Mouse (Mus musculus) forebrain, embryonic 16.5 days (tissue): ENCODE results near the gene Lef1. TPM values are rescaled to one million over a fixed set of nuclear protein-coding genes. Genes with fewer than 3 reads are reported as not detected.

Experiments used
- ATAC-seq: fragments of 200-750 bp; cut with Nextera tagmentation; 2 replicates; pipeline ENCODE4 v1.8.0; 2017; ENCODE audit warnings: mild to moderate bottlenecking, moderate library complexity
- H3K27ac ChIP-seq: fragments of 300-500 bp; sonication (generic); 2 replicates; pipeline ENCODE4 v1.5.1; 2014; ENCODE audit warnings: low read length, control low read depth
- H3K27me3 ChIP-seq: fragments of 300-500 bp; sonication (generic); replicated peaks from 2 replicates; pipeline ENCODE4 v1.6.1; 2014; ENCODE audit warnings: low read length; ENCODE audit not compliant: control insufficient read depth, insufficient read depth
- H3K36me3 ChIP-seq: fragments of 300-500 bp; sonication (generic); 2 replicates; pipeline ENCODE4 v1.6.1; 2014; ENCODE audit not compliant: control insufficient read depth, insufficient read depth
- H3K4me1 ChIP-seq: fragments of 300-500 bp; sonication (generic); replicated peaks from 2 replicates; pipeline ENCODE4 v1.6.1; 2014; ENCODE audit warnings: low read length; ENCODE audit not compliant: control insufficient read depth, insufficient read depth
- H3K4me2 ChIP-seq: fragments of 300-500 bp; sonication (generic); 2 replicates; pipeline ENCODE4 v1.6.1; 2014; ENCODE audit warnings: mild to moderate bottlenecking, low read length, control low read depth
- H3K4me3 ChIP-seq: fragments of 300-500 bp; sonication (generic); replicated peaks from 2 replicates; pipeline ENCODE4 v1.5.1; 2014; ENCODE audit warnings: mild to moderate bottlenecking, low read length, control low read depth
- H3K9ac ChIP-seq: fragments of 300-500 bp; sonication (generic); replicated peaks from 2 replicates; pipeline ENCODE4 v1.6.1; 2014; ENCODE audit warnings: low read depth, low read length, control low read depth
- H3K9me3 ChIP-seq: fragments of 300-500 bp; sonication (generic); 2 replicates; pipeline ENCODE4 v1.6.1; 2016; ENCODE audit warnings: low read length; ENCODE audit not compliant: control insufficient read depth
- WGBS: fragments of 180-500 bp; shearing (Covaris S2); extraction: QIAGEN DNeasy Blood & Tissue Kit; methylation state at CpG from one replicate; pipeline ENCODE4 v1.1.7; 2014; 5-methylcytosine and 5-hydroxymethylcytosine counted together
- polyA plus RNA-seq: library from polyadenylated mRNA; unstranded; fragments of >200 nt; fragmentation: Nextera tagmentation; extraction: Ambion mirVana; gene quantifications from 2 replicates; pipeline ENCODE4 v1.2.1, GENCODE M21; 2015

The Lef1 gene
- polyA plus RNA-seq, 1 experiment from 2014 or later: 12.1 TPM

DNA sequence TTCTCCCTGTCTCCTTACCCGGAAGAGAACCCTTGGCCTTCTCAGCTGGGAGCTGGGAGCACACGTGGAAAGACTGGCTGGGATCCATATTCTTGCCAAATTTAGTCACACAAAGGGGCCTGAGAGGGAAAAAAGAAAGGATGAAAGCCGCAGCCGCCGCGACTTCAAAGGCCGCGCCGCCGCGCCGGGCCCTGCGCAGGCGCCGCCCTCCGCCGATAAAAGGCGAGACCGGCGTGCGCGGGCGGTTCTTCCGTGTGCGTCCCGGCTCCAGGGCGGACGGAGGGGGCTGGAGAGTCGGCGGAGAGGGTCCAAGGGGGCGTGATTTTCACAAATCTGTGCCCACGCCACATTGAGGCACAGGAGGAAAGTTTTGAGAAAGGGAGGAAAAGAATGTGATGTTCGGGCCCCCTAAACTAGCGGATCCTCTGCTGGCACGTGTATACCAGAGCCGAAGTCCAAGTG lies 4.3 kb upstream of the Lef1 start:
- no peaks in the 10 kb centered on the region for H3K36me3 ChIP-seq
- peak; percentile 51 for ATAC-seq
- peak overlapping the region; percentile 47 for H3K4me3 ChIP-seq
- peaks cover 16% of the 10 kb centered on the region for H3K27me3 ChIP-seq
- H3K4me2 ChIP-seq: peak overlapping the region; percentile 71
- peak overlapping the region; percentile 33 for H3K9ac ChIP-seq
- H3K27ac ChIP-seq: peak overlapping the region; percentile 10; the same call in 1 of the 2 replicates
- WGBS: under 1% methylated on average over 36 of the region's 36 CpGs
- H3K9me3 ChIP-seq: no peaks in the 10 kb centered on the region
- peaks cover 35% of the 10 kb centered on the region for H3K4me1 ChIP-seq

DNA sequence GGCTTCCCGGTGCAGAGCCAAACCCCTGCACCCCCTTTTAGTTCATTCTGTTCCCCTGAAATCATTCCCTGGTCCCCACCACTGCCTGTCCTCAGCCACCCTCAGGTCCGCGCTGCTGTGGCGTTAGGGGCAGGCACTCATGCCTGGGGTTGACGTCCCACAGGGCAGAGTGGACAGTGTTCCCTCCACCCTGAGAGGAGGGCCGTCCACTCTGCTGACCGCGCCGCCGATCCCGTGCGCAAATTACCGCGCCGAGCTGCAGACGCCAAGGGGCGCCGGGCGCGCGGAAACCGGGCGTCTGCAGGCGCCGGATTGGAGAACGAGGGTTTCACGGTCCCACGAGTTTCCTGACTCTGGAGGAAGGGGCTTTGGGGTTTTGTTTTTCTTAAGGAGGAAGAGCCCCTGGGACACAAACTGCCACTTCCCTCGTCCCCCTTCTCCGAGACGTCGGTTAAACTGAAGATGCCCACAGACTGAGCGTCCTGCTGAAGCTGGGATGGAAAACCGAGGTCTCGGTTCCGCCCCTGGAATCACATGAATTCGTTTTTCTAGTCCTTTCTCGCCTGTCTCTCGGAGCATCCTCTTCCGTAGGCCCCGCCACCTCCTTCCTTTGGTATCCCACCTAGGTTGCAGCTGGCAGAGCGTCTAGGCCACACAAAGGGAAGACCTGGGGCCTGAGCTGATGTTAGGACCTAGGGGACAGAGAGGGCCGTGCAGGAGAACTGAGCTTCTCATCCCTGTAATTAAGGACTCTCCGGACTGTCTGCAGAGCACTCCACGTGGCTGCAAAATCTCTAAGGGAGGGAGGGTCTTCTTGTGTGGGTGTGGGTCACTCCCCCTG lies 3.6 kb upstream of the Lef1 start:
- WGBS: 1% methylated on average over 45 of the region's 45 CpGs
- peak overlapping the region; percentile 47 for H3K4me3 ChIP-seq
- H3K36me3 ChIP-seq: no peaks in the 10 kb centered on the region
- peaks cover 16% of the 10 kb centered on the region for H3K27me3 ChIP-seq
- peaks cover 40% of the 10 kb centered on the region for H3K4me1 ChIP-seq
- H3K9me3 ChIP-seq: no peaks in the 10 kb centered on the region
- 0 out of 2 replicates have a peak, but pooled peaks have one; percentile 1 for ATAC-seq
- H3K4me2 ChIP-seq: peak overlapping the region; percentile 71
- H3K9ac ChIP-seq: peak overlapping the region; percentile 33
- peak overlapping the region; percentile 10; the same call in 1 of the 2 replicates for H3K27ac ChIP-seq

DNA sequence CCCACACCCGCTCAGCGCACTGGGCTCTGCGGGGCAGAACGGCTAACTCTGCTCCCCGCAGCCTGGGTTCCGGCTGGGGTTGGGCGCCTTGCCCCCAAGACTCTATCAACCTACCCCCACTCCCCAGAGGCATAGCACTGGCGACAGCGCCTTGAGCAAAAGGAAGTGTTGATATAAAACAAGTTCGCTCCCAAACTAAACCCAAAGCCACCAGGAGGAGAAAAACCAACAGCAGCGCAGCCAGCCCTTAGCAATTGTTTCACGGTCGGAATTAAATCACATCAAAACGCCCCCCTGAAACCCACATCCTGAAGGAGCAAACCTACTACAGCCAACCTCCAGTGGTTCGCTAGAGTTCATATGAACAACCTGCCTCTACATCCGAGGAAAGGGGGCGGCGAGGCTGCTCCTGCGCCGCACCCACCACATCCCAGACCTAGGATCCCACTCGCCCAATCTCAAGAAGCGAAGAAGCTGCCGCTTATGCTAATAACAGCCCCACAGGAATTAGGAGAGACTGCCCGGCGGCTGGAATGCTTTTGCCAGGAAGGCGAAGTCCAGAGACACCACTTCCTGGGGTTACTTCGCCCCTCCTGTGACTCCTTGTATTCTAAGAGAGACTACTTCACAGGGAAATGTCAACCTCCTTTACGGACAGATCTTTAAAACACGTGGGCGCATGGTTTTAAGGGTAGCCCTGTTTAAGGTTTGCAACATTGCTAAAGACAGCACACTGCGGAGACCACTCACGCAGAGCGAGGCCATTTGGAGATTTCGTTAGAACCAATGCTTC lies 2.8 kb upstream of the Lef1 start:
- H3K27ac ChIP-seq: no peak overlapping the region
- no peak for ATAC-seq
- no peak overlapping the region for H3K9ac ChIP-seq
- H3K27me3 ChIP-seq: peaks cover 16% of the 10 kb centered on the region
- peak overlapping the region; percentile 71 for H3K4me2 ChIP-seq
- H3K36me3 ChIP-seq: no peaks in the 10 kb centered on the region
- 3% methylated on average over 34 of the region's 34 CpGs for WGBS
- H3K4me3 ChIP-seq: peak overlapping the region; percentile 7
- H3K9me3 ChIP-seq: no peaks in the 10 kb centered on the region
- H3K4me1 ChIP-seq: peaks cover 48% of the 10 kb centered on the region

DNA sequence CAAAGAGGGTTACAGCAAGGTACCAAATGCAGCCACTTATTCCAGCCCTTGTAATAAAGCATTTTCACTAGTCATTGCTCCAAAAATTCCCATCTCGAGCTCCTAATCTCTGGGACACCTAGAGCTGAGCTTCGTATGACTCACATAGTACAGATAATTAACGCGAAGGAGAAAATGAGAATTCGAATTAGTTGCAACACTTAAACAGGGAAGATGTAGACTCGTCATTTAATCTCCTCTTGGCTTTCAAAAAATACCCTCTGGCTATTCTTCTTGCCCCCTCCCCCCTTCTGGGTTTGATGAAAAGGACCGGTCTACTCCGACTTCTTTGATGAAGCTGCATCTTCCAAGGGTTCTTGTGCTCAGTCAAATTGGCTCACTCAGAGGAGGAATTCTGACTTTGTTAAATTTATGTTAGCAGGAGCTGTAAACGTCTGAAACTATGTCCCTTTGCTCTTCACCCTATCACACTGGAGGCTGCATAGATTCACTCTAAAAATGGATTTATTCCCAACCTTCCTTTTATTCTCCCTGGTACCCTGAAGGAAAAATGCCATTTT lies 2.1 kb upstream of the Lef1 start:
- 3% methylated on average over 9 of the region's 9 CpGs for WGBS
- Histone ChIP-seq H3K36me3 (no peaks in the 10 kb centered on the region), H3K4me2 (no peak overlapping the region), H3K4me1 (peaks cover 52% of the 10 kb centered on the region), H3K9me3 (no peaks in the 10 kb centered on the region), H3K4me3 (no peak overlapping the region), H3K27me3 (peaks cover 14% of the 10 kb centered on the region), H3K27ac (no peak overlapping the region), H3K9ac (no peak overlapping the region)
- no peak for ATAC-seq

DNA sequence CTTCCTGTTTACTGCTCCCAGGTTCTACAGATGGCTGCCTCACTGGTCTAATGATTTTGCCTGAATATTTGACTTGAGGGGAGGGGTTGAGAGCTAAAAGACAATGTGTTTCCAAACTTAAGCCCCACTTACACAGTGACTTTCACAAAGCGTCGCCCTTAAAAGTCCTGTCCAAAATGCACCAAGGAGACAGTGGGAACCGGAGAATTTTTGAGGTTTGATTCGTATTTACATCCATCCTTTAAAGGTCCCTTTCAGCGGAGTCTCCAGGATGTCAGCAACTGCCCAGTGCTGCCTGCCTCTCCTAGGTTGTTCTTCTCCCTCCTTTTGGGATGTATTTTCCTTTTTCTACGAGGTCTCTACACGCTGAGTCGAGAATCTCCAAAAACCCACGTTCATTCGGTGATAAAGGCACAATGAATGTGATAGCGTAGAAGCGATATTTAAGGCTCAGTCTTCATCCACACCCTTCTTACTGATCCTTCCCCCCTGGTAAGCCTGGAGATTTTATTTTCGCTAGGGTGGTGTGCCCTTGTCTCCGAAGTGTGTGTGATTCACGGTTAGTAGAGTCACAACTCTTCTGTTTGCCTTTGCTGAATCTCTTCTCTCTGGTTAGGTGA lies 1.1 kb upstream of the Lef1 start:
- Histone ChIP-seq H3K9me3 (no peaks in the 10 kb centered on the region), H3K27ac (no peak overlapping the region), H3K4me1 (peaks cover 52% of the 10 kb centered on the region), H3K36me3 (no peaks in the 10 kb centered on the region), H3K27me3 (peaks cover 17% of the 10 kb centered on the region), H3K4me3 (peak overlapping the region; percentile 54), H3K4me2 (peak overlapping the region; percentile 93), H3K9ac (no peak overlapping the region)
- 4% methylated on average over 15 of the region's 15 CpGs for WGBS
- ATAC-seq: no peak

DNA sequence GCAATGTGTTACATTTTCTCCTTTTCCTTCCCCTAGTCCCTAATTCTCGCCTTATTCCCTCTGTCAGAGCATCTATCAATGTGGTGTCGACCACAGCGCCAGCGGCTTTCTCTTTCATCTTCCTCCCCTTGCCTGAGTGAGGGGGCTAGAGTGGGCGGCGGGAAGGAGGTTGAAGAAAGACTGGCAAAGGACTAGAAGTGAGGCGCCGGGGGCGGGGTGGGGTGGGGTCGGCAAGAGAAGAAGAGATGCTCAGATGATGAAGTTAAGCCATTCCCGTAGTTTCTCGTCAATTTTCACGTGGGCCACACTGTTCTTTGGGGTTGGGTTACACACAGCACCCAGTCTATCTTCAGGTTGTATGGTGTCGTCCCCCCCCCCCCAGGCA lies 593 bp upstream of the Lef1 start:
- ATAC-seq: no peak
- Histone ChIP-seq H3K27me3 (peaks cover 17% of the 10 kb centered on the region), H3K9me3 (no peaks in the 10 kb centered on the region), H3K9ac (no peak overlapping the region), H3K36me3 (no peaks in the 10 kb centered on the region), H3K27ac (no peak overlapping the region), H3K4me2 (peak overlapping the region; percentile 93), H3K4me3 (peak overlapping the region; percentile 54), H3K4me1 (peaks cover 52% of the 10 kb centered on the region)
- 0% methylated on average over 13 of the region's 14 CpGs for WGBS

DNA sequence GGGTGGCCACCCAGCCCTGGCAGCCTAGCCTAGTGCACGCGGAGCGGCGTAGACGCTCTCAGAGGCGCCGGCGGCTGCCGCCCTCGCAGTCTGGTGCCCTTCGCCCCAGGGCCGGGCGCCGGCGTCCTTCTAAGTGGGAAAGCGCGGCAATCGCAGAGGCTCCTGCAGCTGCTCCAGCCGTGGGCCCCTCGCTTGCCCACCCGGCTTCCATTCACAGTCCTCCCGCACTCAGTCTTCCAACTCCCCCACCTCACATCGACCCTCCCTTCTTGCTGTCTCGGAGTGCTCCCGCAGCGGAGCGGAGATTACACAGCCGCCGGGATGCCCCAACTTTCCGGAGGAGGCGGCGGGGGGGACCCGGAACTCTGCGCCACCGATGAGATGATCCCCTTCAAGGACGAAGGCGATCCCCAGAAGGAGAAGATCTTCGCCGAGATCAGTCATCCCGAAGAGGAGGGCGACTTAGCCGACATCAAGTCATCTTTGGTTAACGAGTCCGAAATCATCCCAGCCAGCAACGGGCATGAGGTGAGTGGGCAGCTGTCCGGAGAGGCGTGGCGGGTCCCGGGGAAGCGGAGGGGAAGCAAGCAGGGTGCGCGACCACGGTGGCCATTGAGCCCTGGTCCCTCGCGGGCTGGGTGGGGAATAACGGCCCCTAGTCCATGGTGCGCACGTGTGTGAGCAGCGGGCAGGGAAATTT lies 1.0 kb downstream of the Lef1 start:
- Histone ChIP-seq H3K27me3 (peaks cover 14% of the 10 kb centered on the region), H3K4me3 (peak overlapping the region; percentile 54), H3K36me3 (no peaks in the 10 kb centered on the region), H3K4me1 (peaks cover 46% of the 10 kb centered on the region), H3K9me3 (no peaks in the 10 kb centered on the region), H3K9ac (peak overlapping the region; percentile 64), H3K4me2 (peak overlapping the region; percentile 93), H3K27ac (no peak overlapping the region)
- peak; percentile 28 for ATAC-seq
- WGBS: under 1% methylated on average over 59 of the region's 59 CpGs

GRCm38 (mm10) chr3:131111851-131112572 lies 1.7 kb downstream of the Lef1 start:
- Histone ChIP-seq H3K4me3 (peak overlapping the region; percentile 54), H3K9ac (peak overlapping the region; percentile 64), H3K4me1 (peaks cover 42% of the 10 kb centered on the region), H3K9me3 (no peaks in the 10 kb centered on the region), H3K4me2 (peak overlapping the region; percentile 93), H3K27ac (no peak overlapping the region; the same call in 1 of the 2 replicates), H3K27me3 (peaks cover 14% of the 10 kb centered on the region), H3K36me3 (no peaks in the 10 kb centered on the region)
- WGBS: under 1% methylated on average over 69 of the region's 69 CpGs
- peak; percentile 54 for ATAC-seq
